Mouse (Mus musculus) testis, adult 2 months (tissue): ENCODE results near the gene Aym1. TPM values are rescaled to one million over a fixed set of nuclear protein-coding genes. Genes with fewer than 3 reads are reported as not detected.
"Not testable (repeated sequence)": the region's sequence is repeated elsewhere in the genome, so short reads cannot be mapped to it uniquely, and the experiment has no call there.

ENCODE experiments used
- H3K27ac ChIP-seq: fragments of 200-500 bp; 2 replicates; pipeline ENCODE4 v1.5.1; 2012; ENCODE audit warnings: low read depth, low read length; ENCODE audit not compliant: control insufficient read depth, insufficient read depth
- H3K27me3 ChIP-seq: fragments of 200-500 bp; 2 replicates; pipeline ENCODE4 v1.6.1; 2012; ENCODE audit warnings: mild to moderate bottlenecking, low read length, moderate library complexity; ENCODE audit not compliant: control insufficient read depth, insufficient read depth
- H3K36me3 ChIP-seq: fragments of 200-500 bp; 2 replicates; pipeline ENCODE4 v1.6.1; 2012; ENCODE audit warnings: mild to moderate bottlenecking, low read length; ENCODE audit not compliant: control insufficient read depth, insufficient read depth
- H3K4me1 ChIP-seq: fragments of 200-500 bp; 2 replicates; pipeline ENCODE4 v1.6.1; 2012; ENCODE audit warnings: low read length; ENCODE audit not compliant: control insufficient read depth, insufficient read depth
- H3K4me3 ChIP-seq: fragments of 200-500 bp; 2 replicates; pipeline ENCODE4 v1.5.1; 2012; ENCODE audit warnings: low read depth, mild to moderate bottlenecking, low read length, moderate library complexity, mixed read lengths; ENCODE audit not compliant: control insufficient read depth
- CTCF ChIP-seq: fragments of 200-500 bp; IDR thresholded peaks from 2 replicates; pipeline ENCODE4 v1.5.1; 2012; ENCODE audit warnings: low read depth, mild to moderate bottlenecking, inconsistent platforms, low read length, moderate library complexity; ENCODE audit not compliant: control insufficient read depth, insufficient read depth, insufficient replicate concordance
- POLR2A ChIP-seq: fragments of 200-500 bp; IDR thresholded peaks from 2 replicates; pipeline ENCODE4 v1.6.1; 2012; ENCODE audit warnings: low read depth, mild to moderate bottlenecking, inconsistent platforms, low read length, moderate library complexity; ENCODE audit not compliant: control insufficient read depth
- polyA plus RNA-seq: library from polyadenylated mRNA; depleted of rRNA; stranded (reverse); fragments of >200 nt; gene quantifications from 2 replicates; pipeline ENCODE4 v1.2.3, GENCODE M21; 2012

Gene Aym1
- polyA plus RNA-seq, 1 experiment, result 10.8 TPM

DNA sequence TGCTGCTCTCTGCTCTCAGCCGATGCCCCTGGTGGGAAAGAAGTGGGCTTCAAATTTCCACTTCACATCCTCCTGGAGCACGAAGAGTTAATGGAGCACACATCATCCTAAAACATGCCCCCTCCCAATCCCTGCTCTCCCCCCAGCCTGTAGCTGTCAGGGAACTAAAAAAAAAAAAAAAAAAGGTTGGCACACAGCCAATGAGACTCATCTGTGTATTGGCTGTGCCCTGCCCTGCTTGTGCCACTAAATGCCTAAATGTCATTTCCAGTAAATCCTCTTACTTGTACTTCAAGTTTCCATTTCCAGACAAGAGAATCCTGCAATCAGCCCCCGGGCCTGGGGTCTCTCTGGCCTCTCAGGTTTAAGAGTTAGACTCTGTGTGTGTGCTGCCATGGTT is 562 bp downstream of the Aym1 start:
- H3K27me3 ChIP-seq, result no peaks in the 10 kb centered on the region
- H3K4me3 ChIP-seq, result no peak overlapping the region
- H3K27ac ChIP-seq, result no peak overlapping the region
- peaks cover 10% of the 10 kb centered on the region for H3K4me1 ChIP-seq
- no peak for TF ChIP-seq CTCF
- no peak for TF ChIP-seq POLR2A
- no peaks in the 10 kb centered on the region for H3K36me3 ChIP-seq

DNA sequence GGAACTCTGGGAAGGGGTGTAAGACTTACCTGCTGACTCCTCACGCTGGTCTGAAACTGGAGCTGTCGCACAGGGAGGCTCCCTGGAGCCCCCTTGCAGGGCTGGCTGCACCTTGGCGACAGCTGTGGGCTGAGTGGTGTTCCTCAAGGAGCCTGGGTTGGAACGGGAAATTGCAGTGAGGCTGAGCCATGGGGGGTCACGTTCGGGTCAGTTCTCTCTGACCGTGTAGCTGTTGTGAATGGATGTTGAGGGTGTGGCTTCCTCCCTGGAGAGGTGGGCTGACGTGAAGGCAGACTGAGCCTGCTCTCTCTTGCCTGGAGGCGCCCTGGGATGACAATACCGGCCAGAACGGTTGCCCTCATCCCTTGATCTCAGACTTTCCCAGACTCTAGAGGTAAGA is 1.7 kb downstream of the Aym1 start:
- H3K36me3 ChIP-seq, result no peaks in the 10 kb centered on the region
- no peak overlapping the region; the same call in 1 of the 2 replicates for H3K27ac ChIP-seq
- H3K27me3 ChIP-seq, result no peaks in the 10 kb centered on the region
- peaks cover 4% of the 10 kb centered on the region for H3K4me1 ChIP-seq
- TF ChIP-seq CTCF, result no peak
- no peak; the same call in 1 of the 2 replicates for TF ChIP-seq POLR2A
- no peak overlapping the region for H3K4me3 ChIP-seq

DNA sequence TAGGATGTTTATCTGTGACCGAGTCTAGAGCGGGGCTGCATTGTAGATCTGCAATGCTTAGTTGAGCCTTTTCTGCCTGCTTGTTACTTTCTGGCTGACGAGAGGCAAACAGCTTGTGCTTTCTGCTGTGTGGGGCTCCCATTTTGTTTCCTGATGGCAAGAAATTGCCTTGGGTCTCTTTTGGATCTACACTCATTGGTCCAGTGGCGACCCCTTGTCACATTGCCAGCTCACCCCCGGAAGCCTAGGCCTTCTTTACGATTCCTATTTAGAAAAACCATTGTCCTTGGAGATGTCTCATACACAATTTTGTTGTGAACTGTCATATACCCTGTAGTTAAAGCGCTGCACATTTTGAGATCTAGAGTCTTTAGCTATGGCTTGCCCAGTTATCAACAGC is 4.2 kb downstream of the Aym1 start:
- TF ChIP-seq CTCF (no peak), POLR2A (no peak; the same call in 1 of the 2 replicates)

DNA sequence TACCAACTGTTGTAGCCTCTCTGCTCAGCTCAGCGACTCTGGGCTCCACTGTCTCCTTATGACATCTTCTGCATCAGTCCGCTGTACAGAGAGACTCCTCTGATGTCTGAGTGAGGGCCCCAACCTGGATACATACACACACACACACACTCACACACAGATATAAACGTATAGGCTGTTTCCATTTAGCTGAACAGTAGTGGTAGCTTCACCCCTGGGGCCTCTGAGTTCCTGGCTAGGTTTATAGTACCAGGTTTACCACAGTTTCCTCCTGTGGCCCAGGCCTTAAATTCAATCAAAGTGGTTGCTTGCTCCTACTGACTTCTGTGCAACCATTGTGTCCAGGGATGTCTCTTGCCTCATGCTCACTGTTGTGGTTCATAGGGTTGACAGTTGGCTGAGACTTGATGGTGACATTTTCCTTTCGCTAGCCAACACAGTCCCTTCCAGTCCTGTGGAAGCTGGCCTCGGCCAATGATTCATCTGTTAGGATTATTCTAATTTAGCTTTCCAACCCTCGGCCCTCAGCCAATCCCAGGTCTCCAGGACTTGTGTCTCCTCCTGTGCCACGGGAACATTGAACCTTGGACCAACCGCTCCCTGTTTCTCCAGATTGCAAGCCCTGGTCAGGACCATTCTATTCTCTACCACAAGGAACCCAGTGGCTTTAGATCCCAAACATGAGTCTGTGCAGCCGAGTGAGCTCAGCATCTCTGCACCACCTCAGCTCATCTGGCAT is 5.3 kb downstream of the Aym1 start:
- no peak overlapping the region for H3K27ac ChIP-seq
- H3K27me3 ChIP-seq, result no peaks in the 10 kb centered on the region
- no peaks in the 10 kb centered on the region for H3K36me3 ChIP-seq
- TF ChIP-seq POLR2A, result no peak
- no peak for TF ChIP-seq CTCF
- no peaks in the 10 kb centered on the region; the same call in 1 of the 2 replicates for H3K4me1 ChIP-seq
- H3K4me3 ChIP-seq, result no peak overlapping the region

More for the DNA sequence above, 4.2 kb downstream of the Aym1 start:
- Histone ChIP-seq H3K4me1 (no peaks in the 10 kb centered on the region; the same call in 1 of the 2 replicates), H3K4me3 (no peak overlapping the region), H3K27me3 (no peaks in the 10 kb centered on the region), H3K27ac (no peak overlapping the region), H3K36me3 (no peaks in the 10 kb centered on the region)

DNA sequence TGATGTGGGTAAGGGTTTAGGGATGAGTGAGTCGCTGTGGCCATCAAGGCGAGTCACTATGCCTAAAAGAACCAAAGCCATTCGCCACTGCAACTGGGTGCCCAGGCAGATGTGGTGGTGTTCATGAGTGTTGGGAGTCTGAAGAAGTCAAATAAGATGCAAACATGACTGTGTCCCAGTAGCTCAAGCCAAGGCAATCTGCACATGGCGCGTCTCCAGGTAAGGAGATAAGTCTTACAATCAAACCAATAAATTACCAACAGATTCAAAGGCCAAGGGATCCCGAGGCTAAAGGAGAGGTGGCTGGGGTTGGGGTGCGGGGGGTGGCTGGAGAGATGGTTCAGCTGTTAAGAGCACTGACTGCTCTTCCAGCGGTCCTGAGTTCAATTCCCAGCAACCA is 6.1 kb downstream of the Aym1 start:
- TF ChIP-seq CTCF (no peak), POLR2A (no peak)
- Histone ChIP-seq H3K36me3 (no peaks in the 10 kb centered on the region), H3K27me3 (no peaks in the 10 kb centered on the region)

DNA sequence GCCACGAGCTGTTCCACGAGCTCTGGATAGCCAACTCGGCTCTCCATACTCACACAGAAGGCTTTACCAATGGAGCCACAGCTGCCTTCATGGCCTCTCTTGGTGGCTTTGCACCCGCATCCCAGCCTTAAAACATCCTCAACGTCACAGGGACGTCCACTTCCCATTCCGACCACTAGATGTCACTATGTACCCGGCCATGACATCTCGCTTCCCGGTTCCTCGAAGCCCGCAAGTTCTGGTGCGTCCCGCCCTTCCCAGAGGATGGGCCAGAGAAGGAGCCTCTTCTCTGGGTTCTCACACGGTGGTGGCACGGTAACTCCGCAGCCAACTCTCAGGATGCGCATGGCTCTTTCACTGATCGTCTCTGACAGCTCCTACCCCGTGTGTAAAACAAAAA is 8.8 kb downstream of the Aym1 start:
- H3K36me3 ChIP-seq, result no peaks in the 10 kb centered on the region
- H3K27ac ChIP-seq, result no peak overlapping the region
- H3K27me3 ChIP-seq, result no peaks in the 10 kb centered on the region
- no peak overlapping the region for H3K4me3 ChIP-seq
- no peaks in the 10 kb centered on the region for H3K4me1 ChIP-seq
- TF ChIP-seq CTCF (peak; percentile 86), POLR2A (no peak; the same call in 1 of the 2 replicates)

More for the DNA sequence above, 6.1 kb downstream of the Aym1 start:
- H3K4me1 ChIP-seq, result no peaks in the 10 kb centered on the region; the same call in 1 of the 2 replicates
- H3K4me3 ChIP-seq, result no peak overlapping the region
- H3K27ac ChIP-seq, result no peak overlapping the region

DNA sequence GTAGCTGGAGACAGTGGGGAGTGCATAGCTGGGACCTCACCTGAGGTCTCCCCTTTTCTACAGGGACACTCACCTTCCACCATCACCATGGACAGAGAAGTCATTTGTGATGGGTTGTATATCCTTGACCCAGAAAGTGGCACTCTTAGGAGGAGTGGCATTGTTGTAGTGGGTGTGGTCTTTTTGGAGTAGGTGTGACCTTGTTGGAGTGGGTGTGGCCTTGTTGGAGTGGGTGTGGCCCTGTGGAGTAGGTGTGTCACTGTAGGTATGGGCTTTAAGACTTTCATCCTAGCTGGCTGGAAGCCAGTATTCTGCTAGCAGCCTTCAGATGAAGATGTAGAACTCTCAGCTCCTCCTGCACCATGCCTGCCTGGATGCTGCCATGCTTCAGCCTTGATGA is 10.6 kb downstream of the Aym1 start:
- not testable (repeated sequence) for H3K4me3 ChIP-seq, H3K36me3 ChIP-seq, H3K27ac ChIP-seq, H3K4me1 ChIP-seq, H3K27me3 ChIP-seq
